Mouse (Mus musculus): ENCODE data around the gene Ppp1r14c. TPM values are rescaled to one million over a fixed set of nuclear protein-coding genes. Genes with fewer than 3 reads are reported as not detected.

The Ppp1r14c gene
- polyA plus RNA-seq (2014; fragmentation: Nextera tagmentation; extraction: Ambion mirVana): 315 and 320 TPM in 2 replicates

DNA sequence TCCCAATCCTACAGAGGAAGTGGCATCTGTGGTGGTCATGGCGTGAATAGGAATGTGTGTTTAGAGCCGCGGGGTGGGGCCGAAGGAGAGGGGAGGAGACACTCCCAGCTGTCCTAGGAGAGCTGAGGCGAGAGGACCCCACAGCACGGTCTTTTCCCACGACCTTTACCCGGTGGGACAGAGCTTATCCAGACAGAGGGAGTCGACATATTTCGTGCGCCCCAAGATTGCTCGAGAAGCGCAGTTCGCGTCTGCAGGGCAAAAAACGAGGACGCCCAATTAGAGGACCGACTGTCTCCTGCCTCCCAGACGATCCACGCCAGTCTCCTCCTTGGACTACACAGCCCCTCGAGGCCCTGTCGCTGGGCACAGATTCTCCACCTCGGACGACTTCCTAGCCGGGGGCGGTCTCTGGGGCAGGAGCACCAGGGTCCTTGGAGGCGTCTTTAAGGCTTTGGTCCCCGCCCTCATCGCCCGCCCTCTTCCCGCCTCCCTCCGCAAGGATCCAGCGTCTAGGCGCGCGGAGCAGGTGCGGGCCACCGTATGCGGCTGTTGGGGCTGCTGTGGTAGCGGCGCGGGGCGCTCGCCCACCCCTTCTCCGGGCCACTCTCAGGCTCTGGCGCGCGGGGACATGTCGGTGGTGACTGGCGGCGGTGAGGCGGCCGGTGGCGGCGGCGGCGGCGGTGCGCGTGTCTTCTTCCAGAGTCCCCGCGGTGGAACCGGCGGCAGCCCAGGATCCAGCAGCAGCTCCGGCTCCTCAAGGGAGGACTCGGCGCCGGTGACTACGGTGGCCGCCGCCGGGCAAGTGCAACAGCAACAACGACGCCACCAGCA, at the start of gene Ppp1r14c:
Gene Ppp1r14c (plus strand): TSS at position 22 of the 834 bp plus-strand sequence.
- Histone ChIP-seq H3K27ac (replicated peaks in 1 of 2; ENCODE audit: control insufficient read depth in 1 of 2, insufficient read depth in 1 of 2, low read depth in 2 of 2, low read length in 2 of 2) (peak within 1 kb of the TSS; percentile 47 to 90), H3K4me2 (ENCODE audit: low read length) (peak within 1 kb of the TSS; percentile 75), H3K4me1 (ENCODE audit: control insufficient read depth in 2 of 2, insufficient read depth in 2 of 2, low read length in 2 of 2) (peaks cover 4 to 20% of the 10 kb centered on the region in 2 experiments; a peak in 3 of 4 replicates), H3K9me3 (ENCODE audit: control insufficient read depth, low read length) (no peaks in the 10 kb centered on the region), H3K36me3 (ENCODE audit: control insufficient read depth, insufficient read depth, low read length) (peaks cover 5% of the 10 kb centered on the region; the same call in 1 of the 2 replicates), H3K9ac (ENCODE audit: low read length) (peak within 1 kb of the TSS; percentile 96), H3K4me3 (ENCODE audit: control insufficient read depth in 1 of 2, insufficient read depth in 1 of 2, low read depth in 1 of 2, low read length in 2 of 2) (peak within 1 kb of the TSS; percentile 73 to 85), H3K27me3 (ENCODE audit: control insufficient read depth, insufficient read depth, low read length) (no peaks in the 10 kb centered on the region)
- ATAC-seq (ENCODE audit: insufficient number of reproducible peaks, insufficient read depth, low FRiP score, low read depth): peak; percentile 84
- WGBS: under 1% methylated on average over 74 of the region's 74 CpGs

GRCm38 (mm10) chr10:3321406-3321805, 44.5 kb upstream of the Ppp1r14c start:
- ATAC-seq (ENCODE audit: insufficient number of reproducible peaks, insufficient read depth, low FRiP score, low read depth): no peak
- no peaks in the 10 kb centered on the region for H3K27me3 ChIP-seq (ENCODE audit: control insufficient read depth, insufficient read depth, low read length)
- no peak overlapping the region for H3K4me2 ChIP-seq (ENCODE audit: low read length)
- H3K4me1 ChIP-seq (ENCODE audit: control insufficient read depth in 2 of 2, insufficient read depth in 2 of 2, low read length in 2 of 2): no peaks in the 10 kb centered on the region
- 80% methylated on average over 2 of the region's 2 CpGs for WGBS
- H3K27ac ChIP-seq (replicated peaks in 1 of 2; ENCODE audit: control insufficient read depth in 1 of 2, insufficient read depth in 1 of 2, low read depth in 2 of 2, low read length in 2 of 2): no peak overlapping the region
- H3K9ac ChIP-seq (ENCODE audit: low read length): no peak overlapping the region
- H3K4me3 ChIP-seq (ENCODE audit: control insufficient read depth in 1 of 2, insufficient read depth in 1 of 2, low read depth in 1 of 2, low read length in 2 of 2): no peak overlapping the region
- no peaks in the 10 kb centered on the region for H3K36me3 ChIP-seq (ENCODE audit: control insufficient read depth, insufficient read depth, low read length)
- no peaks in the 10 kb centered on the region for H3K9me3 ChIP-seq (ENCODE audit: control insufficient read depth, low read length)

DNA sequence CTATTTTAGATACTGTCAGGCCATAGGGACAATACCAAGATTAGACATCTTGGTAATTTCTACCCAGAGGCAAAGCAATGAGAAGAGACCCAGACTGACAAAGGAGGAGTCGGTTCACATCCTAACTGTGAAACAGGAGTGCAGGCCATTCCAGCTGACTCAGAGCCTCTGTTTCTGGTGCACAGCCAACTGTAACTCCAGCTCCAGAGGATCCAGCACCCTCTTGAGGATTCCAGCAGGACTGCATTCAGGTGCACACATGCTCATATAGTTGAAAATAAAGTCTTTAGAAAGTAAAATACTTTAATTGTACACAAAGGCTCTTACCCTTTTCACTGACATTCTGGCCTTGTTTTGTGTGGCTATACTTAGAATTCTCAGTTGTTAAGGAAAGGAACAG, 40.4 kb upstream of the Ppp1r14c start:
- 59% methylated on average over 1 of the region's 1 CpGs for WGBS
- Histone ChIP-seq H3K4me1 (ENCODE audit: control insufficient read depth in 2 of 2, insufficient read depth in 2 of 2, low read length in 2 of 2) (no peaks in the 10 kb centered on the region), H3K27ac (replicated peaks in 1 of 2; ENCODE audit: control insufficient read depth in 1 of 2, insufficient read depth in 1 of 2, low read depth in 2 of 2, low read length in 2 of 2) (no peak overlapping the region), H3K36me3 (ENCODE audit: control insufficient read depth, insufficient read depth, low read length) (no peaks in the 10 kb centered on the region), H3K4me3 (ENCODE audit: control insufficient read depth in 1 of 2, insufficient read depth in 1 of 2, low read depth in 1 of 2, low read length in 2 of 2) (no peak overlapping the region), H3K9ac (ENCODE audit: low read length) (no peak overlapping the region), H3K9me3 (ENCODE audit: control insufficient read depth, low read length) (no peaks in the 10 kb centered on the region), H3K4me2 (ENCODE audit: low read length) (no peak overlapping the region), H3K27me3 (ENCODE audit: control insufficient read depth, insufficient read depth, low read length) (no peaks in the 10 kb centered on the region)
- no peak for ATAC-seq (ENCODE audit: insufficient number of reproducible peaks, insufficient read depth, low FRiP score, low read depth)

GRCm38 (mm10) chr10:3332880-3333279, 33.0 kb upstream of the Ppp1r14c start:
- peaks cover 14 to 20% of the 10 kb centered on the region in 2 experiments for H3K4me1 ChIP-seq (ENCODE audit: control insufficient read depth in 2 of 2, insufficient read depth in 2 of 2, low read length in 2 of 2)
- 21% methylated on average over 3 of the region's 3 CpGs for WGBS

GRCm38 (mm10) chr10:3334570-3334969, 31.3 kb upstream of the Ppp1r14c start:
- H3K27me3 ChIP-seq (ENCODE audit: control insufficient read depth, insufficient read depth, low read length): no peaks in the 10 kb centered on the region
- no peak overlapping the region for H3K9ac ChIP-seq (ENCODE audit: low read length)
- no peak for ATAC-seq (ENCODE audit: insufficient number of reproducible peaks, insufficient read depth, low FRiP score, low read depth)
- H3K9me3 ChIP-seq (ENCODE audit: control insufficient read depth, low read length): no peaks in the 10 kb centered on the region
- no peak overlapping the region for H3K4me3 ChIP-seq (ENCODE audit: control insufficient read depth in 1 of 2, insufficient read depth in 1 of 2, low read depth in 1 of 2, low read length in 2 of 2)
- H3K27ac ChIP-seq (replicated peaks in 1 of 2; ENCODE audit: control insufficient read depth in 1 of 2, insufficient read depth in 1 of 2, low read depth in 2 of 2, low read length in 2 of 2): no peak overlapping the region
- H3K36me3 ChIP-seq (ENCODE audit: control insufficient read depth, insufficient read depth, low read length): no peaks in the 10 kb centered on the region
- peaks cover 16 to 32% of the 10 kb centered on the region in 2 experiments for H3K4me1 ChIP-seq (ENCODE audit: control insufficient read depth in 2 of 2, insufficient read depth in 2 of 2, low read length in 2 of 2)
- no peak overlapping the region for H3K4me2 ChIP-seq (ENCODE audit: low read length)

More at GRCm38 (mm10) chr10:3332880-3333279, 33.0 kb upstream of the Ppp1r14c start:
- Histone ChIP-seq H3K36me3 (ENCODE audit: control insufficient read depth, insufficient read depth, low read length) (no peaks in the 10 kb centered on the region), H3K27me3 (ENCODE audit: control insufficient read depth, insufficient read depth, low read length) (no peaks in the 10 kb centered on the region), H3K4me3 (ENCODE audit: control insufficient read depth in 1 of 2, insufficient read depth in 1 of 2, low read depth in 1 of 2, low read length in 2 of 2) (no peak overlapping the region), H3K9ac (ENCODE audit: low read length) (no peak overlapping the region), H3K4me2 (ENCODE audit: low read length) (no peak overlapping the region), H3K27ac (replicated peaks in 1 of 2; ENCODE audit: control insufficient read depth in 1 of 2, insufficient read depth in 1 of 2, low read depth in 2 of 2, low read length in 2 of 2) (no peak overlapping the region), H3K9me3 (ENCODE audit: control insufficient read depth, low read length) (no peaks in the 10 kb centered on the region)
- ATAC-seq (ENCODE audit: insufficient number of reproducible peaks, insufficient read depth, low FRiP score, low read depth): no peak

- Histone ChIP-seq H3K36me3 (ENCODE audit: control insufficient read depth, insufficient read depth, low read length) (no peaks in the 10 kb centered on the region), H3K9ac (ENCODE audit: low read length) (peak overlapping the region; percentile 4; the same call in 1 of the 2 replicates), H3K9me3 (ENCODE audit: control insufficient read depth, low read length) (no peaks in the 10 kb centered on the region), H3K4me1 (ENCODE audit: control insufficient read depth in 2 of 2, insufficient read depth in 2 of 2, low read length in 2 of 2) (peaks cover 16 to 38% of the 10 kb centered on the region in 2 experiments), H3K27me3 (ENCODE audit: control insufficient read depth, insufficient read depth, low read length) (no peaks in the 10 kb centered on the region), H3K27ac (replicated peaks in 1 of 2; ENCODE audit: control insufficient read depth in 1 of 2, insufficient read depth in 1 of 2, low read depth in 2 of 2, low read length in 2 of 2) (peak overlapping the region; percentile 92 to 96), H3K4me2 (ENCODE audit: low read length) (peak overlapping the region; percentile 17; the same call in 1 of the 2 replicates), H3K4me3 (ENCODE audit: control insufficient read depth in 1 of 2, insufficient read depth in 1 of 2, low read depth in 1 of 2, low read length in 2 of 2) (no peak overlapping the region)
- WGBS: 32% methylated on average over 7 of the region's 7 CpGs
- no peak for ATAC-seq (ENCODE audit: insufficient number of reproducible peaks, insufficient read depth, low FRiP score, low read depth)
Observed at GRCm38 (mm10) chr10:3336729-3337329, 29.0 kb upstream of the Ppp1r14c start.

DNA sequence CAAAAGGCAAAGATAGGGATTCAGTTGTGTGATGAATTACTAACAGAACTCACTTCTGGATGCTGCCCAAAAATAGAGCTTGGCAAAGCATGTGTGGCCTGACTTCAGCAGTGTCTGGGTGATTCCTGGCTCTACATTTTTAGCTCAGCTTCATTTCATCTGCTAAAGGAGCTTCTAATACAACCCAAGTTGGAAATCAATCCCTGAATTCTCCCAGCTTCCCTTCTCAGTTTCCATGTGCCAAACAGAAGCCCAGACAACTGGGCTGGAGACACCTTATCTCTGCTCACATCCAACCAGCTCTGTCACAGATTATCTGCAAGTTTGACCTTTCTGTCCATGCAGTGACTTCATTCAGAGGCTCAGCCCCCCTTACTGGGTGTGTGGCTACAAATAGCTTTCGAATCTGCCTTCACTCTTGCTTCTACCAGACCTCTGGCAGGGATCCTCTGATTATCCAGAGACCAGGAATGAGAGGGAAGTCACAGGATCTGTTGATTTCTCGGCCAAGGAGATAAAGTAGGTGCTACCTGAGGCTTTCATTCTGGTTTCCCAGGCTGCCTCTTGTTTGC, 28.4 kb upstream of the Ppp1r14c start:
- ATAC-seq (ENCODE audit: insufficient number of reproducible peaks, insufficient read depth, low FRiP score, low read depth): peak; percentile 88
- H3K4me2 ChIP-seq (ENCODE audit: low read length): peak overlapping the region; percentile 17; the same call in 1 of the 2 replicates
- H3K4me3 ChIP-seq (ENCODE audit: control insufficient read depth in 1 of 2, insufficient read depth in 1 of 2, low read depth in 1 of 2, low read length in 2 of 2): no peak overlapping the region
- H3K27me3 ChIP-seq (ENCODE audit: control insufficient read depth, insufficient read depth, low read length): no peaks in the 10 kb centered on the region
- peak overlapping the region; percentile 92 to 96 for H3K27ac ChIP-seq (replicated peaks in 1 of 2; ENCODE audit: control insufficient read depth in 1 of 2, insufficient read depth in 1 of 2, low read depth in 2 of 2, low read length in 2 of 2)
- peak overlapping the region; percentile 4; the same call in 1 of the 2 replicates for H3K9ac ChIP-seq (ENCODE audit: low read length)
- peaks cover 16 to 38% of the 10 kb centered on the region in 2 experiments for H3K4me1 ChIP-seq (ENCODE audit: control insufficient read depth in 2 of 2, insufficient read depth in 2 of 2, low read length in 2 of 2)
- H3K9me3 ChIP-seq (ENCODE audit: control insufficient read depth, low read length): no peaks in the 10 kb centered on the region
- H3K36me3 ChIP-seq (ENCODE audit: control insufficient read depth, insufficient read depth, low read length): no peaks in the 10 kb centered on the region
- 8% methylated on average over 2 of the region's 2 CpGs for WGBS

Measured in heart, embryonic 14.5 days (tissue).